Mouse (Mus musculus): ENCODE results near the gene Gm28035.

Gene Gm28035

DNA sequence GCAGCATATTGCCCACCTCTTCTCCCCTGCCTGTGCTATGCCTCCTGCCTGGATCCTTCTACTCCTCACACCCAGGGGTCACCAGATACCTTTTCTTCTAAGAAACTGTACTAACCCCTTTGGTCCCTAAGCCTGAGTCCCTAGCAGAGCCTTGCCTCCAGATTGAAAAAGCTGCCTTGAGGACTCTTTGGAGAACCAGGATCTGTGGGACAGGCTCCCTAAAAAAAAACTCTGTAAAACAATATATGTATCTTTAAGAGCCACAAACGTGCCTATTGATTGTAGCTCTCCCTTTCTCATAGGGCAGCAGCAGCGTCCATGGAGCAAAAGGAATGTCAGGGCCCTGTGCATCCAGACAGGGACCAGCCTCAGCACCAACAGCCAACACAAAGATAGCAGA is at the start of gene Gm28035:
Gm28035 (plus strand) TSS at position 301 of the 400 bp plus-strand sequence.
- no peak for DNase-seq (ENCODE audit: low spot score in 2 of 2)

- DNase-seq (ENCODE audit: low spot score in 2 of 2): no peak
Measured at GRCm38 (mm10) chr2:30191790-30192580, 48.4 kb upstream of the Gm28035 start.

- no peak for DNase-seq (ENCODE audit: low spot score in 2 of 2)
Measured at GRCm38 (mm10) chr2:30194656-30195055, 45.7 kb upstream of the Gm28035 start.

GRCm38 (mm10) chr2:30198021-30198420 is 42.3 kb upstream of the Gm28035 start:
- DNase-seq (ENCODE audit: low spot score in 2 of 2): no peak

- no peak for DNase-seq (ENCODE audit: low spot score in 2 of 2)
Measured at GRCm38 (mm10) chr2:30199984-30200383, 40.4 kb upstream of the Gm28035 start.

DNA sequence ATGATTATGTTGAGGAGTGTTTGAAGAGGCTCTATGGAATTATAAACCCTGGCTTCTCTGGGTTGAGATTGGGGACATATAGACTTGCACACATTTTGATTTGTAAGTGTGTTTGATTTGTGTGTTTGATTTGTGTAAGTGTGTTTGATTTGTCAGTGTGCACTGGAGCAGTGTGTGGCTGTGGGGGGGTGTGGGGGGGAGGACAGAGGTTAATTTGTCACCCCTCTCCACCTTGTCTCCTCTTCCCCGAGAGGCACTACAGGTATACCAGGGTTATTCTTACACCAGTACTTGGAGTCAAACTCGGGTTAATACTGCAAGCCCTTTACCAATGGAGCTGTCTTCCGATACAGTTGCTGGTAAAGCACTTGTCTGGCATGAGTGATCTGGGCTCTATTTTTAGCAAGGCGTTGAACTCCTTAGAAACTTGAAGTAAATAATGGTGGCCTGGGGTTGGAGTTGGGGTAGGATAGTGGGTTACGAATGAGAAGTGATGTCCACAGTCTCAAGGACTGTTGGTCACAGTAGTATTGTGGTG is 39.9 kb upstream of the Gm28035 start:
- DNase-seq (ENCODE audit: low spot score in 2 of 2): no peak

GRCm38 (mm10) chr2:30203439-30203838 is 36.9 kb upstream of the Gm28035 start:
- no peak for DNase-seq (ENCODE audit: low spot score in 2 of 2)

DNA sequence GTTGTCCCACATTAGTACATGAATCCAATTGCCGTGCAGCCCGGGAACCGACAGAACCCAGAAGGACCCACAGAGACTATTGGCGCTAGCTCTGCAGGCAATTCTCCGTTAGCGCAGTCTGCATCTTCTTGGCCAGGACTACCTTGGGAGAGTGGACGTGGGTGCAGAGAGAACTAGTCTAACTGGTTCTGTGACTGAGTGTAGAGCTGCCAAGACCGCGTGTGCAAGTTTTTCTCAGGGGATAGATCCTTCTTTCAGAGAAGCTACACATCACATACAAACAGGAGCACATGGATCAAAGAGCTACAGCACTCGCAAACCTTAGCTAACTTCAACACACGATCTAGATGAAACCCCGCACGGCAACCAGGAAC is 35.1 kb upstream of the Gm28035 start:
- no peak for DNase-seq (ENCODE audit: low spot score in 2 of 2)

DNA sequence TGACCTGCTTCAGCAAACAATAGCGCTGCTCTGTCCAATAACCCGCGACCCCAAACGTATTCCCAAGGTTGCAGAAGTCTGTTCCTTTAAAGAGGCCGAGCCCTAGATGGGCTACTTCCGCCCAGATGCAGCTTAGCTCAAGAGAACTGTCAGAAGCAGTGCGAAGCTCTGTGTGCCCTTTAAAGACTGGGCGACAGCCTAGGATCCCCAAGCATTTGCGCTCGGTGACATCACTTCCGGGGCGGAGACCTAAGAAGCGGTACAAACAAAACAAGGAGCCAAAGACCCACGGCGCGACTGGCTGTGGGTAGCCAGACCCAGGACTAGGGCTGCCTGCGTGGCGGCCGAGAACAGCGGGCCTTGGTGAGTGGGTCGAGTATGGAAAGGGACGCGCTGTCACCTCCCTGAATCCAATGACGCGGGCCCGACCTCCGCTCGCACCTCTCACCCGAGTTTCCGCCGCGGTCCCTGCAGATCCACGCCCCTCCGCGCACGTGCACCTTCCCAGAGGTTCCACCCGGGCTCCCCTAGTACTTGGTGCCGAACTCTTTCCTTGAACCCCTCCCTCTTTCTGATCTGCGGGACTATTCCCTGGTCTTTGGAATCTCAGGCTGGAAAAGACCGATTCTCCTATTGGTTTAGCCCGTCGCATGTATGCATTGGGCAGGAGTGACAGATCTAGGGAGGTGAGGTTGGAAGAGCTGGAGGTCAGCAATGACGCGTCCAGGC is 34.6 kb upstream of the Gm28035 start, which contains the start of gene Kyat1:
Kyat1 (minus strand) TSS at position 219 of the 729 bp plus-strand sequence.
- peak; percentile 92 to 93 for DNase-seq (ENCODE audit: low spot score in 2 of 2)

- no peak for DNase-seq (ENCODE audit: low spot score in 2 of 2)
Measured at GRCm38 (mm10) chr2:30207401-30207800, 33.0 kb upstream of the Gm28035 start.

GRCm38 (mm10) chr2:30207886-30208285 is 32.5 kb upstream of the Gm28035 start:
- DNase-seq (ENCODE audit: low spot score in 2 of 2): no peak

GRCm38 (mm10) chr2:30211408-30212168 is 28.8 kb upstream of the Gm28035 start:
- DNase-seq (ENCODE audit: low spot score in 2 of 2): no peak

DNA sequence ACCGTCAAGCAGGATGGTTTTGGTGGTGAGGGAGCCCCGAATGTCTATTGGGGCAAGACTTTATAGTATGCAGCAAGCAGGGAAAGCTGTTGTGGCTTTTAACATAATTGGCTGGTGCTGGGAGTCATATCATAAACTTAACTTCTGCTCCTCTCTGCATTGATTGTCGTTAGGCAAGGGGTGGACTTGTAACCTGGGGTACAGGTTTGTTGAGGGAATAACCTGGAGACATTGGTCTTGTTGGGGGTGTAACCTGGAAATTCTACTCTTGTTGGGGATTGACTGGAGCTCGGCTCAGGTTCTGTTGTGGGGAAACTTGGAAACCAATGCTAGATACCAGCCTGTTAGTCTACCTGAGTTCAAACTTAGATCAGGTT is 28.2 kb upstream of the Gm28035 start:
- DNase-seq (ENCODE audit: low spot score in 2 of 2): no peak

GRCm38 (mm10) chr2:30212951-30213350 is 27.4 kb upstream of the Gm28035 start:
- DNase-seq (ENCODE audit: low spot score in 2 of 2): no peak

DNA sequence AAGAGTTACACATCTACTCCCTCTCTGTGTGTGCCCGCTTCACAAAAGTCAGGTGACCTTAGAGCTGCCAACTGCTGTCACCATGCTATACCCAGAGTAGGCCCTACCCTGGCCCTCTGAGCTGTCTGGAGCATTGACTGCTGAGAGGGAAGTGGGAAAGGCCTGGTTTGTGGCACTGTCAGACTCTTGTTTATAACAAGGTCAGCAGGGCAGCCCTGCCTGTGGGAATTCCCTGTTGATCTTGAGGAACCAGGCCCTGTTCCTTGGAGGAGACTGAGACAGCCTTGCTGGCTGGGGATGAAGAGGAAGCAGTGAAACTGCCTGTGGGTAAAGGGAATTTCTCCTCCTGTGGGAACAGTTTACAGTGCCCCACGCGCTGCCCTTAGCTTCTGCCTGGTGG is 25.6 kb upstream of the Gm28035 start:
- DNase-seq (ENCODE audit: low spot score in 2 of 2): no peak

- no peak for DNase-seq (ENCODE audit: low spot score in 2 of 2)
Measured at GRCm38 (mm10) chr2:30215493-30215892, 24.9 kb upstream of the Gm28035 start.

DNA sequence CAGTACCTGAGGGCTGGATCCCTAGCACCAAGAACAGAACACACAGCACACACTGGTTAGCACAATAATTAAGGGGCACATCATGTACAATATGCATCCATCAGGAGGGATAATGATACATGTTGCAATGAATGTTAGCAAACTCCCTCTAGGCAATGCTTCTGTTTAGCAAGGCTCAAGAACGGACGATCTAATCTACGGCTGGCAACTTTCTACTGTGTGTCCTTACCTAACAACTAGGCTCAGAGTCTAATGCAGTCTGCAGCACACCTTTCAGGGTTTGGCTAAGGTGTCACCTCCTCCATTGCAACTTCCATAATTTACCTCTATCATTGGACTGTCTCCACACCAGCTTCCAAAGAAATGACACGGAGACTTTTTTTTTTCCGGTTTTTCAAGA is 24.1 kb upstream of the Gm28035 start:
- DNase-seq (ENCODE audit: low spot score in 2 of 2): no peak

DNA sequence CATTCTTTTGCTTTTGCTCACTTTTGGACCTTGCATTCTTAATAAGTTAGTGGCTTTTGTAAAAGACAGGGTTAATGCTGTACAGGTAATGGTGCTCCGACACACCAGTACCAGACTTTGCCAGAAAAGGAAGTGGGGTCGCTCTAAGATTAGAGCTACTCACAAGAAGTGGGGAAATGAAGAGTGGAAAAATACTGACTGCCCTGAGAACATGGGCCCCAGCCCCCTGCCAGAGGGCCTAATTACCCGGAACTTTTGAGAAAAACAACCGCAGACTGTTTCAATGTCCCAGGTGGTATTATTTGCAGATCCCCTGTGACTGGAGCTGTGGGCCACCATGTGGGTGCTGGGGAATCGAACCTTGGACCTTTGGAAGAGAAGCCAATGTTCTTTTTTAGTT is 4.8 kb upstream of the Gm28035 start:
- DNase-seq (ENCODE audit: low spot score in 2 of 2): peak in 1 of 2 experiments; percentile 43

DNA sequence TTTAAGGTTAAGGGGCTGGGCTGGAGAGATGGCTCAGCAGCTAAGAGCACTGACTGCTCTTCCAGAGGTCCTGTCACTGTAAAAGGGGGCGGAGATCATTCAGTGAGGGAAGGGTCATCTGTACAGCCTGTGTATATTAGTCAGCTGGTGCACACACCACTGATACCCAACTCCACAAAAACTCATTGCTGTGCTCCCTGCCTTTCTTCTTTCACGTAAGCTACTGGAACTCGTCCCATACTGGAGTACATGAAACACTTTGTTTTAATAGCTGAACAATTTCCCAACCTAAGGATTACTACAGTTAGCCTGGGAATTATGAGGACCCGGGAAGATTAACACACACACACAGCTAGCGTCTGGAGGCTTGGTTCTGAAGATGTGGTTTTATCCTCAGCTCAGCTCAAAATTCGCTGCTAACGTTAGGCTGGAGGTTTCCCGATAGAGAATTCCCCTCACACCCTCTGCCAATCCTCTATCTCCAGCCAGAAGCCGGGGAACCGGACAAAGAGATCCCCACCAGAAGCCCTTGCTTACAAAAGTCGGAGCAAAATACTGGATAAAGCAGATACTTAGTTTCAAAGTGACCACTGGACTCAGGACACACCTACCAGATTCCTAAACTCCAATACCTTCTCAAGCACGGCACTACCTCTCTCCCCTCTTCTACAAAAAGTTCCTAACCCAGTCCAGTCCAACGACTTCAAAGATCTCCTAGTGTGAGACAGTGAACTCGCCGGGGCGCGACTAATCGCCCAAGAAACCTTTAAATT is 3.8 kb upstream of the Gm28035 start:
- no peak for DNase-seq (ENCODE audit: low spot score in 2 of 2)

- peak; percentile 100 for DNase-seq (ENCODE audit: low spot score in 2 of 2)
Measured at GRCm38 (mm10) chr2:30237199-30237880, 3.0 kb upstream of the Gm28035 start, which contains the start of gene Lrrc8a. Gene Lrrc8a (plus strand): TSS chr2:30237715.

GRCm38 (mm10) chr2:30237881-30238280 is 2.5 kb upstream of the Gm28035 start:
- peak in 1 of 2 experiments; percentile 75 for DNase-seq (ENCODE audit: low spot score in 2 of 2)

Measured in spleen, postnatal 36 days (tissue).